ENCODE assay signal across 8 mouse cellular contexts in the genomic region with DNA sequence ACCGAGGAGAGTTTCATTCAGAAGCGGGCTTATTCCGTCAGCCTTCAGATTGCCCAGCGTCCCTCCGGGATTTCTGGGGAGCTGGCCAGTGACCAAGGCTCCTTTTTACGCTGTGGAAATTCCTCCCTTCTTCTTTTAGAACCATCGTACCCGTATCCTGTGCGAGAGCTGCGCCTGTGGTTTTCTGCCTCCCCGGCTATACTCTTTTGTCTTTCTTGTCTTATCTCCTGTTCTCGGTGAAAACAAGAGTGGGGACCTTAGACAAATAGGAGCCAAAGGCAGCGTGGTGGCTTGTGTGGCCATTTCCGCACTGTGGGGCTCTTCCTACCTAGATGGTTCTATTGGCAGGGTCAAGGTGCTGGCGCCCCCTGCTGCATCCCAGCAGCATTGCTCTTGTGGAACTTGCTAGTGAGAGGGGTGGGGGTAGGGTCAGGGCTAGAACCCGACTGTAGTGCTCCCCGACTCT.
DNase-seq lines count a peak whose midpoint lies in the region; ATAC-seq and TF ChIP-seq lines count a peak whose summit lies in the region.

No protein-coding gene starts in this region.

- H3K4me2 ChIP-seq in forebrain, postnatal 0 days (ENCODE audit: low read depth), result peak overlapping the region; percentile 36
- peak overlapping the region; percentile 54 for H3K4me2 ChIP-seq in lung, embryonic 15.5 days

- H3K27ac ChIP-seq in MEL (ENCODE audit: control insufficient read depth, low read depth, low read length), result peak overlapping the region; percentile 68
- peak overlapping the region; percentile 78 for H3K27ac ChIP-seq in cerebellum, adult 2 months (ENCODE audit: insufficient read depth, low read length)
- peak overlapping the region; percentile 57; the same call in 1 of the 2 replicates for H3K27ac ChIP-seq in forebrain, postnatal 0 days (ENCODE audit: low read depth, low read length)
- H3K27ac ChIP-seq in lung, embryonic 15.5 days, result no peak overlapping the region
- H3K27ac ChIP-seq in thymus, adult 2 months (ENCODE audit: control insufficient read depth, insufficient read depth, low read length), result no peak overlapping the region

- H3K9ac ChIP-seq in MEL (ENCODE audit: control insufficient read depth, low read depth, low read length, poor library complexity, severe bottlenecking), result peak overlapping the region; percentile 90
- peak overlapping the region; percentile 23; the same call in 1 of the 2 replicates for H3K9ac ChIP-seq in forebrain, postnatal 0 days
- H3K9ac ChIP-seq in lung, embryonic 15.5 days, result peak overlapping the region; percentile 36

- TF ChIP-seq RAD21 in MEL (IDR thresholded peaks at IDR 0.05; ENCODE audit: low read depth, low read length), result peak; percentile 96

- peak; percentile 8 to 26; a peak in 2 of 4 replicates for TF ChIP-seq EP300 in MEL (IDR thresholded peaks at IDR 0.05; ENCODE audit: low read depth in 1 of 2, low read length in 2 of 2)

- ATAC-seq in forebrain, postnatal 0 days, result peak; percentile 88
- peak; percentile 67; the same call in 1 of the 2 replicates for ATAC-seq in lung, embryonic 15.5 days (ENCODE audit: borderline replicate concordance, extremely low read depth, low FRiP score, low TSS enrichment)

- peak overlapping the region; percentile 81 to 93 for H3K4me3 ChIP-seq in MEL (ENCODE audit: control insufficient read depth in 1 of 2, insufficient read depth in 1 of 2, low read depth in 2 of 2, low read length in 2 of 2)
- peak overlapping the region; percentile 75 for H3K4me3 ChIP-seq in cerebellum, adult 2 months (replicated peaks; ENCODE audit: insufficient read depth, low read depth, low read length)
- H3K4me3 ChIP-seq in forebrain, postnatal 0 days (ENCODE audit: low read depth, low read length), result peak overlapping the region; percentile 9; the same call in 1 of the 2 replicates
- H3K4me3 ChIP-seq in lung, embryonic 15.5 days, result peak overlapping the region; percentile 33
- peak overlapping the region; percentile 19; the same call in 1 of the 2 replicates for H3K4me3 ChIP-seq in thymus, adult 2 months (ENCODE audit: control insufficient read depth, insufficient read depth, low read length)

- peak; percentile 94 to 98 (median 96) for TF ChIP-seq CTCF in MEL (IDR thresholded peaks at IDR 0.05 in 2 of 3, conservative IDR thresholded peaks at IDR 0.05 in 1 of 3; ENCODE audit: control insufficient read depth in 1 of 3, insufficient read depth in 1 of 3, low read depth in 2 of 3, low read length in 3 of 3, poor library complexity in 1 of 3, severe bottlenecking in 1 of 3)
- TF ChIP-seq CTCF in cerebellum, adult 2 months (IDR thresholded peaks at IDR 0.05; ENCODE audit: borderline replicate concordance, insufficient read depth, low read depth, low read length), result peak; percentile 92
- TF ChIP-seq CTCF in forebrain, postnatal 0 days (IDR thresholded peaks at IDR 0.05; ENCODE audit: low read depth), result peak; percentile 94
- peak; percentile 93 for TF ChIP-seq CTCF in thymus, adult 2 months (IDR thresholded peaks at IDR 0.05; ENCODE audit: borderline replicate concordance, control insufficient read depth, extremely low read depth, insufficient read depth, low read length, poor library complexity)

- peak; percentile 93 for DNase-seq in MEL (ENCODE audit: low read depth, low spot score)
- peak; percentile 88 to 91 for DNase-seq in cerebellum, adult 2 months
- DNase-seq in forebrain, postnatal 0 days, result peak; percentile 86
- DNase-seq in heart, postnatal 4 days, result peak; percentile 92
- DNase-seq in layer of hippocampus, adult 8-10 months (ENCODE audit: low spot score in 2 of 2), result peak; percentile 69 to 85
- peak; percentile 75 for DNase-seq in ovary, adult 18-20 months (ENCODE audit: low spot score)
- DNase-seq in thymus, adult 2 months, result peak; percentile 86

- no peaks in the 10 kb centered on the region for H3K27me3 ChIP-seq in MEL (ENCODE audit: control insufficient read depth in 1 of 2, insufficient read depth in 2 of 2, low read length in 2 of 2)
- no peaks in the 10 kb centered on the region for H3K27me3 ChIP-seq in cerebellum, adult 2 months (ENCODE audit: control insufficient read depth, insufficient read depth, low read length)
- H3K27me3 ChIP-seq in forebrain, postnatal 0 days (ENCODE audit: insufficient read depth, low read length), result no peaks in the 10 kb centered on the region
- H3K27me3 ChIP-seq in lung, embryonic 15.5 days, result no peaks in the 10 kb centered on the region
- no peaks in the 10 kb centered on the region for H3K27me3 ChIP-seq in thymus, adult 2 months (ENCODE audit: control insufficient read depth, insufficient read depth, low read length)

- H3K79me2 ChIP-seq in MEL (ENCODE audit: control insufficient read depth, insufficient read depth, low read length, poor library complexity), result peaks cover 3% of the 10 kb centered on the region; the same call in 1 of the 2 replicates

- TF ChIP-seq POLR2A in MEL (IDR thresholded peaks at IDR 0.05; ENCODE audit: control insufficient read depth in 1 of 2, insufficient read depth in 1 of 2, low read depth in 1 of 2, low read length in 2 of 2, poor library complexity in 1 of 2), result peak in 1 of 2 experiments; percentile 75; a peak in 2 of 4 replicates
- TF ChIP-seq POLR2A in cerebellum, adult 2 months (IDR thresholded peaks at IDR 0.05; ENCODE audit: borderline replicate concordance, insufficient read depth, low read length), result peak; percentile 37; the same call in 1 of the 2 replicates
- no peak for TF ChIP-seq POLR2A in thymus, adult 2 months (IDR thresholded peaks at IDR 0.05; ENCODE audit: control insufficient read depth, extremely low read depth, insufficient read depth, low read length, poor library complexity)

- H3K4me1 ChIP-seq in MEL (ENCODE audit: control insufficient read depth in 1 of 2, insufficient read depth in 2 of 2, low read length in 2 of 2), result peaks cover 0 to 8% of the 10 kb centered on the region in 2 experiments; a peak in 1 of 4 replicates
- H3K4me1 ChIP-seq in cerebellum, adult 2 months (ENCODE audit: control insufficient read depth, insufficient read depth, low read length), result 0 out of 2 replicates have a peak, but pooled peaks cover 4% of the 10 kb centered on the region
- peaks cover 8% of the 10 kb centered on the region; the same call in 1 of the 2 replicates for H3K4me1 ChIP-seq in forebrain, postnatal 0 days (ENCODE audit: insufficient read depth)
- 0 out of 2 replicates have a peak, but pooled peaks cover 2% of the 10 kb centered on the region for H3K4me1 ChIP-seq in lung, embryonic 15.5 days
- H3K4me1 ChIP-seq in thymus, adult 2 months (replicated peaks; ENCODE audit: control insufficient read depth, insufficient read depth, low read length), result peaks cover 6% of the 10 kb centered on the region

- WGBS in cerebellum, adult 2 months, result under 1% methylated on average over 17 of the region's 17 CpGs
- 18% methylated on average over 17 of the region's 17 CpGs for WGBS in forebrain, postnatal 0 days
- 18% methylated on average over 17 of the region's 17 CpGs for WGBS in lung, embryonic 15.5 days
- 7% methylated on average over 17 of the region's 17 CpGs for WGBS in thymus, adult 2 months

- H3K36me3 ChIP-seq in MEL (ENCODE audit: control insufficient read depth in 1 of 2, insufficient read depth in 2 of 2, low read length in 2 of 2), result no peaks in the 10 kb centered on the region; a peak in 1 of 4 replicates
- peaks cover 11% of the 10 kb centered on the region for H3K36me3 ChIP-seq in forebrain, postnatal 0 days (ENCODE audit: insufficient read depth)
- no peaks in the 10 kb centered on the region for H3K36me3 ChIP-seq in lung, embryonic 15.5 days
- no peaks in the 10 kb centered on the region for H3K36me3 ChIP-seq in thymus, adult 2 months (ENCODE audit: control insufficient read depth, insufficient read depth, low read length)

- no peaks in the 10 kb centered on the region for H3K9me3 ChIP-seq in MEL (replicated peaks; ENCODE audit: insufficient read depth, low read length)
- H3K9me3 ChIP-seq in forebrain, postnatal 0 days (ENCODE audit: low read length), result no peaks in the 10 kb centered on the region
- H3K9me3 ChIP-seq in lung, embryonic 15.5 days, result no peaks in the 10 kb centered on the region

TF ChIP-seq in MEL, 35 proteins besides CTCF, POLR2A, EP300 and RAD21 (continues in another document):
- peak; percentile 93 for TF ChIP-seq ZC3H11A (IDR thresholded peaks at IDR 0.05; ENCODE audit: low read depth, low read length)
- no peak for TF ChIP-seq POLR2AphosphoS5 (IDR thresholded peaks at IDR 0.05; ENCODE audit: borderline replicate concordance, low read depth, low read length)
- TF ChIP-seq BHLHE40 (IDR thresholded peaks at IDR 0.05; ENCODE audit: borderline replicate concordance, low read depth, low read length), result peak; percentile 57; the same call in 1 of the 2 replicates
- TF ChIP-seq JUND (IDR thresholded peaks at IDR 0.05; ENCODE audit: low read depth, low read length), result peak; percentile 63; the same call in 1 of the 2 replicates
- peak; percentile 58; the same call in 1 of the 2 replicates for TF ChIP-seq TCF12 (IDR thresholded peaks at IDR 0.05; ENCODE audit: low read depth, low read length)
- TF ChIP-seq MAFK (IDR thresholded peaks at IDR 0.05; ENCODE audit: borderline replicate concordance, low read depth, low read length), result no peak
- peak; percentile 43; the same call in 1 of the 2 replicates for TF ChIP-seq RCOR1 (IDR thresholded peaks at IDR 0.05; ENCODE audit: low read depth, low read length)
- no peak for TF ChIP-seq MEF2A (IDR thresholded peaks at IDR 0.05; ENCODE audit: extremely low read depth, insufficient replicate concordance, low read depth, low read length, poor library complexity, severe bottlenecking)
- TF ChIP-seq ZNF384 (IDR thresholded peaks at IDR 0.05; ENCODE audit: low read depth, low read length), result no peak
- TF ChIP-seq HCFC1 (IDR thresholded peaks at IDR 0.05; ENCODE audit: low read depth, low read length), result peak; percentile 66
- 0 out of 2 replicates have a peak, but pooled peaks have one; percentile 2 for TF ChIP-seq GATA1 (IDR thresholded peaks at IDR 0.05; ENCODE audit: low read depth, low read length)
- TF ChIP-seq MXI1 (IDR thresholded peaks at IDR 0.05; ENCODE audit: low read depth, low read length), result peak; percentile 90
- TF ChIP-seq UBTF (IDR thresholded peaks at IDR 0.05; ENCODE audit: borderline replicate concordance, insufficient read depth, low read depth, low read length), result no peak
- no peak for TF ChIP-seq E2F4 (IDR thresholded peaks at IDR 0.05; ENCODE audit: borderline replicate concordance, low read depth, low read length)
- no peak for TF ChIP-seq NRF1 (IDR thresholded peaks at IDR 0.05; ENCODE audit: insufficient read depth, low read depth, low read length, poor library complexity, severe bottlenecking)
- peak; percentile 79 for TF ChIP-seq MYC (IDR thresholded peaks at IDR 0.05; ENCODE audit: low read depth, low read length)
- no peak for TF ChIP-seq USF1 (IDR thresholded peaks at IDR 0.05; ENCODE audit: low read depth, low read length)
- TF ChIP-seq ETS1 (IDR thresholded peaks at IDR 0.05; ENCODE audit: low read depth, low read length), result 0 out of 2 replicates have a peak, but pooled peaks have one; percentile 40
- peak; percentile 72; the same call in 1 of the 2 replicates for TF ChIP-seq POLR2AphosphoS2 (IDR thresholded peaks at IDR 0.05; ENCODE audit: low read length)
- TF ChIP-seq ELF1 (IDR thresholded peaks at IDR 0.05; ENCODE audit: low read depth, low read length), result peak; percentile 88

Comparison
In these comparisons a context has a peak if more than half of its experiments do, and no peak if none do; other contexts are left out.
1. H3K27ac ChIP-seq: peak in MEL (single experiment), cerebellum, adult 2 months (single experiment) and forebrain, postnatal 0 days (single experiment); none in lung, embryonic 15.5 days (single experiment) and thymus, adult 2 months (single experiment).
2. H3K4me3 ChIP-seq: peak in every context shown above with its lines; median percentile 87 in MEL; 75 in cerebellum, adult 2 months; 33 in lung, embryonic 15.5 days; 19 in thymus, adult 2 months; 9 in forebrain, postnatal 0 days.
3. H3K9ac ChIP-seq: peak in every context shown above with its lines; median percentile 90 in MEL; 36 in lung, embryonic 15.5 days; 23 in forebrain, postnatal 0 days.
4. Peak in every context shown above with its lines, with median percentiles within 50 percentile points of each other: DNase-seq and CTCF ChIP-seq.